Mouse (Mus musculus) lung, adult 2 months (tissue): ENCODE measurements around the gene Ncmap.

ENCODE experiments used
- CTCF ChIP-seq: fragments of 200-500 bp; IDR thresholded peaks from 2 replicates; pipeline ENCODE4 v1.5.1; 2011; ENCODE audit warnings: mild to moderate bottlenecking, low read length, control low read depth; ENCODE audit not compliant: insufficient read depth
- POLR2A ChIP-seq: fragments of 200-500 bp; IDR thresholded peaks from 2 replicates; pipeline ENCODE4 v1.6.1; 2011; ENCODE audit warnings: low read depth, mild to moderate bottlenecking, control low read depth, low read length, borderline replicate concordance; ENCODE audit errors: extremely low read depth

DNA sequence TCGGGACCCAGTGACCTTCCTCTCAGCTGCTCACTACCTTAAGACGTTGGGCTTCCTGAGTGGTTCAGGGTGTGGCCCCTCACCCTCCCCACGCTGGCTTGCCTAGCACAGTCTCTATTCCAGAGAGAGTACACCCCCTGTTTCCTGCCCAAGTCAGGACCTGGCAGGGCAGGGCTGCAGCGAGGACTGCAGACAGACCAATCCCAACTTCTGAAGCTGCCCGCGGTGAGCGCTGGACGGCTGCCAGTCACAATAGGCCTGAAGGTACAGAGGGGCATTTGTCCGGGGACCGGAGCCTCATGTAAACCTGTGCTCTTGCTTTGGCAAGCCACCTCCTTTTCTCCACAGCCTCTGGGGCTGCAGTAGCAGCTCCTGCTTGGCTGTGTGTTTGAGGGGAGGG is 12.4 kb downstream of the Ncmap start:
- no peak for TF ChIP-seq POLR2A
- TF ChIP-seq CTCF = no peak
